Mouse (Mus musculus) cerebellum, postnatal 25 days (tissue): ENCODE results near the gene Ppp6c.
"Not testable (repeated sequence)": the region's sequence is repeated elsewhere in the genome, so short reads cannot be mapped to it uniquely, and the experiment has no call there.

Experiments
- DNase-seq, 2 experiments: peaks; one replicate each; pipeline ENCODE4 v3.0.0; 2021; ENCODE audit warnings: mixed read lengths in 2 of 2

Ppp6c gene

DNA sequence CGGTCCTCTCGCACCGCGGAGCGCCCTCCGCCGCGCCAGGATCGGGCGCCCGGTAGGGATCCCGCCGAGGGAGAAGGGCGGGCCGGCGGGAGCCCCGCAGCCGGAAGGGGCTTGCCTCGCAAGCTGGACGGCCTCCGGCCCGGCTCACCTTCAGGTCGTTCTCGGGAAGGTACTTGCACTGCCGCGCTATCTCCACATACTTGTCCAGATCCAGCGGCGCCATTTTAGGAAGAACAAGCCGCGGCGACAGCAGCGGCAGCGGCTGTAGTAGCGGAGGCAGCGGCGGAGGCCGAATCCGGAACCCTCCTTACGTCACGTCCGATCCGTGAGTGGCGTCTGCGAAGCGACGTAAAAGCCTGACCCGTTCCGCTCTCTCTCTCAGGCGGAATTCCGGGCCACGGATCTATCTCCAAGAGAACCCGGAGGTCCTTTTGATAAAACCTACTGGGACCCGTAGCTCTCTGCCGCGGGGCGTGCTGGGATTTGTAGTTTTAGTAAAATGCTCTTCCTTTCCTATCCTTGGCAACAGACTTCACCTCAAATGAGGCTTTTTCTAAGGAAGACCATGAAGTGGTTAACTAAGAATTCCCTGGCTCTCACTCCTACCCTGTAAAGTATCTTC, at the start of gene Ppp6c:
Gene Ppp6c (minus strand): TSS at position 433 of the 622 bp plus-strand sequence.
- DNase-seq: peak; percentile 94 to 95

DNA sequence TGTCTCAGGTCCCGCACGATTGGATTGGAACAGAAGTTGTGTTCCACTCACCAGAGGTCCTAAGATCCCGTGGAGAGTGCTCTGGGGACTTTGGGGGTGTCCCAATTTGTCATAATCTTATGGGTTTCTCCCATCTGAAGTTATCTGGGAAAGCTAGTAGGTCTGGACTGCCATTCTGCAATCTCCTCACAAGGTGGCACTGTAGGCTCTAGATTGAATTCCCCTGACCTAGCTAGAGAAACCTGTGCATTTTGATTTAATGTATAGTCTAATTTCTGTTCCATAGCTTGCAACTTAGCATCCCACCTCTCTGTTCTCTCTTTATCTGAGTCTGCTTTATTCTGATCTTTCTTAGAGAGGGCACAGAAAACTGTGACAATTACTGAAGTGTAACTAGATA, 42.1 kb upstream of the Ppp6c start:
- DNase-seq: peak in 1 of 2 experiments; percentile 38

DNA sequence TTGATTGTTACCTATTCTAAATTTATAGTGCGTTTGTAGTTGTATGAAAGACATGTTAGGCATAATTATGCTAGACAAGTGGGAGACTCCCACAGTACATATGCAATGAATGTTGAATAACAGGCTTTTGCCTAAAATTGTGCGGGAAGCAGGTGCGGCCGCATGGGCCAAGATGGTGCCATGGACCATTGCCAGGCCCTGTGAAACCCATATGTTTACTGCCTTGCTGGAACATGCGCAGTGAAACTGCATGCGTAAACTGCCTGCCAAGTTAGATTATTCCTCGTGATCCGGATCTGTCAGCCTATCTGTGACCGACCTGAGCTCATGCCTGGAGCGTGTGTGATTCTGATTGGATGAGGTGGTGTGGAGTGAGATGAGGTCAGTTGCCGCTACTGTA, 26.0 kb upstream of the Ppp6c start:
- peak; percentile 67 to 82 for DNase-seq

DNA sequence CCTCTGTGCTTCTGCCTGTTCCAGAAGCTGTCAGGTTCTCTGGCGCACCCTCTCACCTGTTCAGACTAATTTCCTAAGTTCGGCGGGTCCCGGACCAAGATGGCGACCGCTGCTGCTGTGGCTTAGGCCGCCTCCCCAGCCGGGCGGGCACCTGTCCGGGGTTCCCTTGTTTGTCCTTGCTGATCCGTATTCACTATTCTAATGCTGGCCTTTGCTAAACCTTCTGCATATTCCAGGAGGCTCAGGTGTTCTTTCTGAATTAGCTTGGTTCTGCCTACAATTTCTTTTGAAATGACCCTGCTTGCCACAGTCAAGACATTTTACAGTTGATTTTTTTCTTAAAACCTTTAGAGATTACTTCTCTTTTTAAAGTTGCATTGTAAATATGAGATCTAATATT, 20.6 kb upstream of the Ppp6c start:
- DNase-seq: not testable (repeated sequence)

DNA sequence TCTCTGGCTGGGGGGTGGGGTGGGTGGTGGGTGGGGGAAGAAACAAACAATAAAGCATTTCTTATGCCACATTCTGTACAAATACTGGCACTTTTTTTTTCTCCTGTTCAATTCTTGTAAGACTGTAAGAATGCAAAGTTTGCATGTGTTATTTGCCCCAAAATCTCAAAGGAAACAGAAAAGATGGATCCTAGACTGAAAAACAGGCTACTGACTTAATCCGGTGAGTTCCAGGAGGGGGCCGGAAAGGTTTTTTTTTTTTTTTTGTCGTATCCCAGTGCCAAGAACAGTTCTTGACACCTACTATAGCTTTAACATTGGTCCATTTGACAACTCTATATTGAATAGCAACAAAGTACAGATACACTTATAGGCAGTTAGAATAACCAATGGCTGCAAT, 480 bp upstream of the Ppp6c start:
- no peak for DNase-seq

DNA sequence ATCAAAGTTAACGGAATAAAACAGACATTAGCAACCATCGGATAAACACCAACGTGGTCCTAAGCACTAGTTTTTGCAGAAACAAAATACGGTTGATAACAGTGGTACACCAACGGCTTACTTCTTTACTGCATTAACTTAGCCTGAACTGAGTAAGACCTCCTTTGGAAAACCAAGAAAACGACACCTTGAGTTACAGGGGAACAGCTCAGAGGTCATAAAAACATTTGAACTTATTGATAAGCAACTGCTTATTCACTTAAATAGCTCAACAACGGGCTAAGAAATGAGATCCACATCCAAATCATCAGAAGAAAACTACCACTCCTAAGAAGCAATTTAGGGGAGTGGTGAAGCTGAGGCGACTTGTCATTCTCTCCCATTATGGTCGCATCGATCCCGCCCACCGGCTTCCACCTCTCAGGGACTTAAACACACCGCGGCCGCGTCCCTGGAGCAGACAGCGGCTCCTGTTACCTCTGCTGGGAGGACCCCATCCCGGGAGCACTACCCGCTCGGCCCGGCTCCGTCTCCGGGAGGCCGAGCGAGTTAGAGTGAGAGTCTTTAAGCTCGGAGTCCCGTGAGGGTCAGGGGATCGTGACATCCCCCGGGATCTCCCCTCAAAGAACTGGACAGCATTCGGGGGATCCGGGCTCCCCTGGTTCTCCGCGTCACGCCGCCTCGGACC, 776 bp downstream of the Ppp6c start:
- peak in 1 of 2 experiments; percentile 37 for DNase-seq

DNA sequence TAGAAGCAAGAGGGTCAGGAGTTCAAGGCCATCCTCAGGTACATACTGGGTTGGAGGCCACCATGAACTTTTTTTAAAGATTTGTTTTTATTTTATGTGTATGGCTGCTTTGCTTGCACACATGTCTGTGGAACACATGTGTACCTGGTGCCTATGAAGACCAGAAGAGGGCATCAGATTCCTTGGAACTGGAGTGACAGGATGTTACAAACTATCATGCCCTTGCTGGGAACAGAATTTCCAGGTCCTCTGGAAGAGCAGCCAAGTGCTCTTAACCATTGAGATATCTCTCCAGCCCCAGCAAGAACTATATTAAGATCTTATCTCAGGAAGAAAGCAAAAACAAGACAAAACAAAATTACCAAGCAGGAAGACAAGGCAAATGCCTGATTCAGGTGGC, 1.6 kb downstream of the Ppp6c start:
- no peak for DNase-seq

DNA sequence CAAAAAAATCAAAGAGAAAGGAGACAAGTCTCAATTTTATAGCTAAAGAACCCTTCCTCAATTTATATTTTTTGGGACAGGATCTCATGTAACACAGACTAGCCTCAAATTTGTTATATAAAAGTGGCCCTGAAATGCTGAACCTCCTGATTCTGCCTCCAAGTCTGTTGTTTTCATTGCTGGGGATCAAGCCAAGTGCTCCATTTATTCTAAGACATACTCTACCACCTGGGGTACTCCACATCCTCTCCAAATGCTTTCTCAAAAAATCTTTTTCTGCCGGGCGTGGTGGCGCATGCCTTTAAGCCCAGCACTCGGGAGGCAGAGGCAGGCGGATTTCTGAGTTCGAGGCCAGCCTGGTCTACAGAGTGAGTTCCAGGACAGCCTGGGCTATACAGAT, 6.2 kb downstream of the Ppp6c start:
- DNase-seq: peak in 1 of 2 experiments; percentile 31

DNA sequence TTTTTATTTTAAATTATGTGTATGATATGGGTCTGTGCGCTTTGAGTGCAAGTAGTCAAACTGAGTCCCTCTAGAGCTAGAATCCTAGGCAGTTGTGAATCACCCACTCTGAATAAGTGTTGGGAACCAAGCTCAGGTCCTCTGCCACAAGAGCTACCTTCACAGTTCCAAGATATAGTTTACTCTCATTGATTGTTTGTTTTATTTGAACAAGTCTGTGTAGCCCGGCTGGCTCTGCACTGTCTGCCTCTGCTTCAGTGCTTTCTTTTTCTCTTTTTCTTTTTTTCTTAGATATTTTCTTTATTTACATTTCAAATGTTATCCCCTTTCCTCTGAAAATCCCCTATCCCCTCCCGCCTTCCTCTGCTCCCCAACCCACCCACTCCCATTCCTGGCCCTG, 7.2 kb downstream of the Ppp6c start:
- DNase-seq: no peak

DNA sequence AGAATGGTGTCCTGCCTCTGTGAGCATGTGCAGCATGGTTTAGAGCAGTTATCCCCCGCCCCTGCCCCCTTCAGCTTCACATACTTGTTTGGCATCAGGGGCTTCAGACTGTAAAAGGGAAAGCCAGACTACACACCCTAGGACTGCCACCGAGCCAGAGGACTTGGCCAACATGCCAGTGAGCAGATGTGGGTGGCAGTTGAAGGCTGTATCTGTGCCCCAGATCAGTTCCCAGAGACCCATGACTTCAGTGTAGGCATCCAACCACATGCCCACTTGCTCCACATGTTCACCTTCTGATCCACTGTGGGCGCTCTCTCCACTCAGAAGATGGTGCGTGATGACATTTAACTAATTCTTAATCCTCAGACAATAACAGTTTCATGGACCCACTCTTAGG, 9.1 kb downstream of the Ppp6c start:
- DNase-seq: no peak

DNA sequence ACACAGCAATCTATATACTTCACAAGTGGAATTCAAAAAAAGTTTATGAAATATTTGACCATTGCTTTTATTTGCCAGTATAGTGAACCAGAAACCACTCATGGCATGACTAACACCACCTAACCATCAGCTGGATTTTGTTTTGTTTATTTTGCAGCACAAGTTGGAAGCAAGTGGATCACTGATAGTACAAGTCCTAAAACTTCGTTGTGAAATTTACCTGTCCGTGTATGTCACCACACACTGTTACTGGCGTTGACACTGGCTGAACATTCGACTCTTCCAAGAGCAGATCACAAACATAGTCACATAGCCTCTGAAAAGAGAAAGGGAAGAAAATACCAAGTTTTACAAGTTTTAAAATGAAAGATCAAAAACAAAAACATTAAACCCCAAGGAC, 15.5 kb downstream of the Ppp6c start:
- DNase-seq: no peak

DNA sequence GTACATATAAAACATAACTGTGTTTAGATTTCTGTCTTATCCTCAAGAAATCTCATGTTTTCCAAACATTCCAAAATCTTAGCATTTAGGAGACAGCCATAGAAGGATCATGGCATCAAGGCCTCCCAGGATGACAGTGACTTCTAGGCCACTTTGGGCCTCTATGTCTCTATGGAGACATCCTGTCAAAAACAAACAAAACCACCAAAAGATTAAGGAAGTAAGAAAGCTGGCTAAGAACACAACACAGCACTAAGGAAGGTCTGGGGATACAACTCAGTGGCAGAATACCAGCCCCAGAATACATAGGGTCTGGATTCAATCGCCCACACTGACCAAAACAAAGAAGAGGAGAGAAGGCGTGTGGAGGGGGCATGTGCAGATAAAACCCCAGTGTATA, 22.9 kb downstream of the Ppp6c start:
- DNase-seq: no peak

DNA sequence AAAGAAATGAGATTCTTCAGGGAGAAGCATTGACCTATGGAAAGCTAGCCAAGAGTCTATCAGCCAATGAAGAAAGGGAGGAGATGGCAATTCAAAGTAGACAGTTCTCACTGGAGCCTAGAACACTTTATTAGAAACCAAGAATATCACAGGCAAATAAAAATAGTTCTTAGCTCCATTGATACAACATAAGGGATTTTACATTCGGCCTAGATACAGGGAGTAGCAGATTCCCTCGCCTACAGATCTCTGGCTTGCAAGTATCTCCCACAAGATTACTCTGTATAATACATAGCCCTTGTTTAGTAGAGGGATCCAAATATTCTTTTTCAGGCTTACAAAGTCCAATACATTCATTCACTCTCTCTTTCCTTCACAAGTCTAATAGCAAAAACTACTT, 31.4 kb downstream of the Ppp6c start:
- no peak for DNase-seq

DNA sequence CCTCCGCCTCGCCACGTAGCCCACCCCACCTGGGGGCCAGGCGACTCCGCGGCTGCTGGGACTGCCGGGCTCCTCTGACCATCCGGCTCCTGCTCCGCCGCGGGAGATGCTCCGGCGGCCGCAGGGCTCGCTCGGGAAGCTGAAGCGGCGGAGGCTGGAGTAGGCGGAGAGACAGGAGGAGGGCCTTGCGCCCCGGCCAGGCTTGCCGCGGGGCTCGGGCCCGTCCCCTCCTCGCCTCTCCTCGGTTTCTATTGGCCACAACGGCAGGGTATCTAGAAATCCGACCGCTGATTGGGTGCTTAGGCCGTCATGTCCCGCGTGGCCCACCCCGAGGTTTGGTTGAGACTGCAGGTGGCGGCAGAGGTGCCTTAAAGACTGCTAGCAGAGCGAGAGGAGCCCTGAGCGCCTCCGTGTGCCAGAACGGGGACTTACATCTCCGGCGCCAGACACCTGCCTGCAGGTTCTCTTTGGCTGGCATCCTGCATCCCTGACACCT, 35.6 kb downstream of the Ppp6c start, which contains the start of gene Scai:
Gene Scai (minus strand): TSS at position 174 of the 496 bp plus-strand sequence.
- peak; percentile 98 to 99 for DNase-seq

DNA sequence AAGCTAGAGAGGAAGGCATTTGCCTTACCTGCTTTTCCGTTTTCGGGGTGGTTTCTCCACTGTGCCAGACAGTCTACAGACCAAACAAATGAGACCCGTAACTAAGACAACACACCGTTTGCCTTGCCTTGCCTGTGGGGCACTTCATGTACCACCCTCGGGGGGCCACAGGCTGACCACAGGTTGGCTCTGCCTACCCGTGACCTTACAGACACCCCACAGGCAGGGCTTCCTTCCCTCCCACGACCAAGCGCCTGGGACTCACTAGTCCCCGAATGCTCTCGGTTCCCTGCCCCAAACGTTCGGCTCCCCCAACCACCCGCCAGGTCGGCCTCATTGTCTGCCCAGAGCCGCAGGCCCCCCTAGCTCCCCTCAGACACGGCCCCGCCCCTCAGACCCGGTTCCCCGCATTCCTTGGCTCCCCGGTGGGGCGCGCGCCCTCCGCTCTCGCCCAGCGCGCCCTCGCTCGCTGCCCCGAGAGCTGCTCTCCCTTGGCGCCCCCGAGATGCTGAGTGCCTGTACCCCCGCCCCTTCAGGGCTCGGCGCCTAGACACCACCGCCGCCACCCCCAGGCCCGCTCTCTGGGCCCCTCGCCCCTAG, 36.2 kb downstream of the Ppp6c start:
- peak in 1 of 2 experiments; percentile 73 for DNase-seq

DNA sequence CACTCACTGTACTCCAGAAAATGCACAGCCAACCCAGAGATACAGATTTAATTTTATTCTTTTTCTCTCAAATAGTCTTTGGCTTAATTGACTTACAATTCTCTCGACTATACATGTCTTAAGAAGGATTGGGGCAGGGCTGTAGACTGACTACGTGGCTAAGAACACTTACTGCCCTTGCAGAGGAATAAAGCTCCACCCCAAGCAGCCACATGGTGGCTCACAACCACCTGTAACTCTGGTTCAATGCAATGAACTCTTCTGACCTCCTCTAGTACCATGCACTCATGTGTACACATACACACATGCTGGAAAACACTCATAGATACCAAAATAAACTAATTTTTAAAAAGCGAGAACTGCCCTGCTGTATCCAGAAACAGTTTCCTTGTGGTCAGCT, 40.3 kb downstream of the Ppp6c start:
- no peak for DNase-seq

DNA sequence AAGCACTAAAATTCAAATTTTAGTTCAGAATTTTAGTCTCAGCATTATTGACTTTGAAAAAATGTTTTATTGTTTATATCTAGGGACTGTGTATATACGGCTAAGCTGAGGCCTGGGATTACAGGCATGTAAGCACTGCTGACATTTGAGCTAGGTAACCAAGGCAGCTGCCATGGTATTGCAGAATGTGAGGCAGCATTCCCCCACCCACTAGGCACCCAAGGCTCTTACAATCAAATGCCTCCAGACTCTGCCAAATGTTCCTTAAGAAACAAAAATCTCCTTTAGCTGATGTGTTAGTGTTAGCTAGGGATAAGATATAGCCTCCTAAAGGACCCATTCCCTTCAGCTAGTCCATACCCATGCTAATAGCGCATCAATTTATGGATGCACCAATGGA, 42.7 kb downstream of the Ppp6c start:
- DNase-seq: no peak

DNA sequence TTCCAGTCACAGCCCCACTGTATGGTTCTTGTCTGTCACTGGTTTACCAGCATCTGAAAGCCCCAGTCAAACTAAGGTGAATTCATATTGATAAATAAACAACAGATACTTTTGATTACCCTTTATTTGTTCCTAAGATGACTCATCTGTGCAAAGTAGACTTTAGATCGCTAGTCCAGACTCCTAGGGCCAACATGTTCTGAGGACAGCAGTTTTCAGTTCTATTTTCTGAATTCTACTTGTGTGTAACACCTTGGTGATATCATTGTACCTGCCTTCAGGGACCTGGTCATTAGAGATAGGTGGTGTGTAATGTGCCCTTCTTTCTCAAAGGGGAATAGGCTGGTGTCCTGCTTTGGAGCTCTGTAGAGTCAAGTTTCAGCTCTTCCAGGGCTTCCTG, 65.3 kb downstream of the Ppp6c start:
- DNase-seq: no peak

DNA sequence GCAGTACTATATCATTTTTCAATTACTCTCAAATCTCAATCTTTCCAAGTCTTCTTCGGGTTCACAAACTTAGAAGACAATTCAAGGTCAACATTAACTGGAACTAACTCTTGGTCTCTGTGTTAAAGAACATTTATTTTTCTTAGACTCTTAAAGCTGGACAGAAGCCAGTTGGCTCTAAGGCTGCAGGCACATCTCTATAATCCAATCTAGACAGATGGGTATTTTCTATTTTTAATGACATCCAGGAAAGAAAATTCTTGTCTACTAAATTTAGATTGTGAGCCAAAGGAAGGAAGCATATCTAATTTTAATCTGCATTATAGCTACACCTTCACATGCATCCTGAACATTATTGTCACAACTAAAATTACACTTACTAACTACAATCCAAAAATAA, 68.3 kb downstream of the Ppp6c start:
- peak in 1 of 2 experiments; percentile 23 for DNase-seq

DNA sequence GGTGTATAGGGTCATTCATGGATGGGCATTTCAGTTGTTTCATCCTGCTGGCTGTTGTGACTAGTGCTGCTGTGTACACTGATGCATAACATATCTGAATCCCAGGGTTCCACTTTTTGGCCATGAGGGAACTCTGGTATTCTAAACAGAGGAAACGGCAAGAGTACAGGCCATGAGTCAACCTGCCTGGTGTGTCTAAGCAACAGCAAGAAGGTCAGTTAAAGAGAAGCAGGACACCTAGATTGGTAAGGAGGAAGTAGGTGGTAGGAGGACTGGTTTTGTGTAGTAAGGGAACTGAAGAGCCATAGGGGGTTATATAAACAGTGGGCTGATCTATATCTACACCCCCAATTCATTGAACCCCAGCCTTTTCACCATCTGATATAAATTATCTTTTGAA, 69.4 kb downstream of the Ppp6c start:
- no peak for DNase-seq

DNA sequence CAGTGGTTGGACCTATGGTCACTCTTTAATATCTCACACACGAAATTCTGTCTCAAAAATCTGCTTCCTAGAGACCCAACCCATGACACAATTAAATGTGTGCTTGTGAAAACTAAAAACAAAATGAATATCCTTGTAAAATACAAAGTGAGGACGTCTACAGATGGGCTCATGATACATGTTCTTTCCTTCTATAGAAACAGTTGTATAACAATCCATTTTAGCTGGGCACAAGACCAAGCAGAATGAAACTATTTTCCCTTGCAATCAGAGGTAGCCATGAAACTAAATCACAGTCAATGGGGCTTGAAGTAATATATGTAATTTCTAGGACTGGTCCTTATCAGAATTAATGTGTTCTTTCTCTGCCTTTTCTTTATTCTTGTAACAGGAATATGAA, 75.3 kb downstream of the Ppp6c start:
- no peak for DNase-seq

DNA sequence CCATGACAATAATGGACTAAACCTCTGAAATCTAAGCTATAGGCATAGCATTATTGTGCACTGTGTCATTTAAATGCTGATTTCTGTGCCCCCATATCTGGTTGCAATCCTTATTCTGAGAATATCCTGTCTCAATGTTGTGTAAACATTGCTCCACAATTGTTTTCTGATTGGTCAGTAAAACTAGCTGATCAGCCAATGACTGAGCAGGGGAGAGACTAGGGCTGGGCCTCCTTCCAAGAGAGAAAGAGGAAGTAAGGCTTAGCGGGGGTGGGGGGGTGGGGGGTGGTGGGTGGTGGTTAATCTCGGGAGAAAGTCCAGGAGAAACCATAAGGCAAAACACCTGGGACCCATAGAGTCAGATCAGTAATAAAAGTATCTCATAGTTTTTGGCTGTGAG, 78.2 kb downstream of the Ppp6c start:
- DNase-seq: no peak

DNA sequence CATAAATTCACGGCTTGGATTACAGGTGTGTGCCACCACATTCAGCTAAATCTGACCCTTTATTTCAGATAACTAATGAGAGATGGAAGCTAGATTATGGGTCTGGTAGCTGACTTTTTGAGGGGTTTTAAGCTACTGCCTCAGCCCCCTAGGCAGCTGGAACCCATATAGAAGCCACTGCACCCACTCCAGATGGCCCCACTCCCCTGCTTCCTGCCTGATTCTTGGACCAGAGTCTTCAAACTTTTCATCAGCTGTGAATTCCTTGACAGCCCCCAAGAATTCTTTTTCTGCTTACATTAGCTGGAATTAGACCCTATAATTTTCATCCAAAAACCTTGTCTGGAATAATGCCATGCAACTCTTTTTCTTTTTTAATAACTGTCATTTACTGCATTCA, 79.8 kb downstream of the Ppp6c start:
- no peak for DNase-seq
